Comparison of ENCODE assay signal across 16 mouse cellular contexts in the genomic region with DNA sequence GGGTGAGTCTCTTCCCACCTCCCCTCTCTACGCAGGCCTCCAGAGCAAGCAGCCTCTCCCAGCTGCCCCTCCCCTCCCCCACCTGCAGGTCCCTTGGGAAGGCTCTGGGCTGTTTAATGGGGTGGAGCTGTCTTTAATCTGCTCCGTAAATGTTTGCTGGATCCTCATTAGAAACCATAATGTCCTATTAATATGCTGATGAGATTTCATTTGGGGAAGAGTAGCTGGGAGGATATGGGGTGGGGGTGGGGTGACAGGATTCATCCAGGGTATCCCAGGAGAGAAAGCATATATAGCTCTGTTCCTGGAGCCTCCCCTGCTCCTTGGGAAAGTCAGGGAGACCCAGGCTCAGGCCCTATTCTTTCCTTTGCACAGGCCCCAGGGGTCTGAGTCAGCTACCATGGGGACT.
A peak's percentile ranks its signal among the peaks of the same experiment; 100 is the strongest.
DNase-seq lines count a peak whose midpoint lies in the region; ATAC-seq and TF ChIP-seq lines count a peak whose summit lies in the region.
"Had no signal": no experiment of that assay in that cellular context is flagged by ENCODE, and none has a peak within 500 bp of the region (broad histone marks: within the 10 kb centered on the region; RNA-seq: fewer than 3 reads in every experiment).

No protein-coding gene starts in this region.

- TF ChIP-seq CTCF in brain, embryonic 14.5 days (IDR thresholded peaks at IDR 0.05; ENCODE audit: borderline replicate concordance, extremely low read depth, insufficient read depth, insufficient read length) = no peak

- H3K4me1 ChIP-seq in hindbrain, embryonic 11.5 days (replicated peaks; ENCODE audit: control insufficient read depth, insufficient read depth, low read length) = no peaks in the 10 kb centered on the region
- peaks cover 30% of the 10 kb centered on the region for H3K4me1 ChIP-seq in hindbrain, embryonic 10.5 days (replicated peaks)
- H3K4me1 ChIP-seq in hindbrain, embryonic 13.5 days (replicated peaks) = peaks cover 19% of the 10 kb centered on the region
- H3K4me1 ChIP-seq: heart, embryonic 13.5 days had no signal

- H3K27ac ChIP-seq in hindbrain, embryonic 11.5 days (ENCODE audit: low read depth, low read length) = no peak overlapping the region
- no peak overlapping the region for H3K27ac ChIP-seq in hindbrain, embryonic 10.5 days
- peak overlapping the region; percentile 60 for H3K27ac ChIP-seq in hindbrain, embryonic 13.5 days
- H3K27ac ChIP-seq: heart, embryonic 13.5 days; limb, embryonic 15.5 days had no signal

- H3K9me3 ChIP-seq in hindbrain, embryonic 11.5 days (ENCODE audit: control insufficient read depth, low read length) = no peaks in the 10 kb centered on the region
- H3K9me3 ChIP-seq in hindbrain, embryonic 10.5 days = no peaks in the 10 kb centered on the region
- H3K9me3 ChIP-seq in hindbrain, embryonic 13.5 days = no peaks in the 10 kb centered on the region
- H3K9me3 ChIP-seq: heart, embryonic 13.5 days; limb, embryonic 15.5 days had no signal

- no peak overlapping the region for H3K9ac ChIP-seq in hindbrain, embryonic 11.5 days (ENCODE audit: low read depth, low read length)
- no peak overlapping the region for H3K9ac ChIP-seq in hindbrain, embryonic 13.5 days
- H3K9ac ChIP-seq: heart, embryonic 13.5 days; limb, embryonic 15.5 days; liver, postnatal 0 days had no signal

- TF ChIP-seq POLR2A in brain, embryonic 14.5 days (IDR thresholded peaks at IDR 0.05; ENCODE audit: borderline replicate concordance, extremely low read depth, insufficient read depth, insufficient read length, poor library complexity, severe bottlenecking) = no peak

- no peak overlapping the region for H3K4me2 ChIP-seq in hindbrain, embryonic 11.5 days (replicated peaks; ENCODE audit: low read depth, low read length)
- no peak overlapping the region for H3K4me2 ChIP-seq in hindbrain, embryonic 13.5 days
- H3K4me2 ChIP-seq: heart, embryonic 13.5 days; limb, embryonic 15.5 days had no signal

- DNase-seq in hindbrain, embryonic 11.5 days (ENCODE audit: low spot score) = no peak
- DNase-seq in hindbrain, embryonic 10.5 days (ENCODE audit: low spot score) = no peak
- DNase-seq in 3134 (ENCODE audit: extremely low read depth, insufficient read length, low spot score) = peak; percentile 65
- peak; percentile 47 for DNase-seq in brain, embryonic 14.5 days (ENCODE audit: low read depth)
- no peak for DNase-seq in lung, postnatal 14 days
- DNase-seq in T-cell, adult 2 months (ENCODE audit: low spot score) = no peak
- DNase-seq in left cerebral cortex, postnatal 25 days (ENCODE audit: low spot score in 2 of 2) = no peak
- DNase-seq: B cell, adult 2 months; cerebellum, postnatal 10 days; gastrocnemius, postnatal 36 days; heart, postnatal 4 days; liver, postnatal 0 days had no signal

- no peak overlapping the region for H3K4me3 ChIP-seq in hindbrain, embryonic 11.5 days (ENCODE audit: low read depth, low read length)
- no peak overlapping the region for H3K4me3 ChIP-seq in hindbrain, embryonic 10.5 days
- H3K4me3 ChIP-seq in hindbrain, embryonic 13.5 days = no peak overlapping the region
- H3K4me3 ChIP-seq: heart, embryonic 13.5 days; limb, embryonic 15.5 days had no signal

- H3K36me3 ChIP-seq in hindbrain, embryonic 11.5 days (ENCODE audit: control insufficient read depth, insufficient read depth, low read length) = no peaks in the 10 kb centered on the region
- no peaks in the 10 kb centered on the region for H3K36me3 ChIP-seq in hindbrain, embryonic 10.5 days
- H3K36me3 ChIP-seq in hindbrain, embryonic 13.5 days = no peaks in the 10 kb centered on the region
- H3K36me3 ChIP-seq: heart, embryonic 13.5 days; limb, embryonic 15.5 days had no signal

- WGBS in hindbrain, embryonic 11.5 days = 30% methylated on average over 2 of the region's 2 CpGs
- 48% methylated on average over 2 of the region's 2 CpGs for WGBS in hindbrain, embryonic 10.5 days
- 39% methylated on average over 2 of the region's 2 CpGs for WGBS in hindbrain, embryonic 13.5 days

- intact Hi-C loops in left cerebral cortex, postnatal 25 days (cut with DNase I) = no loop called here

- H3K27me3 ChIP-seq in hindbrain, embryonic 11.5 days (ENCODE audit: control insufficient read depth, insufficient read depth, low read length) = peaks cover 18% of the 10 kb centered on the region
- peaks cover 93% of the 10 kb centered on the region for H3K27me3 ChIP-seq in hindbrain, embryonic 10.5 days (ENCODE audit: insufficient read depth, poor library complexity, severe bottlenecking)
- H3K27me3 ChIP-seq in hindbrain, embryonic 13.5 days = peaks cover 69% of the 10 kb centered on the region; the same call in 1 of the 2 replicates

- peak; percentile 64; the same call in 1 of the 2 replicates for ATAC-seq in hindbrain, embryonic 11.5 days (ENCODE audit: low FRiP score)
- ATAC-seq in hindbrain, embryonic 13.5 days (ENCODE audit: low FRiP score) = peak; percentile 66; the same call in 1 of the 2 replicates
- ATAC-seq: intestine, embryonic 16.5 days; liver, postnatal 0 days had no signal

Comparison
In these comparisons a context has a peak if more than half of its experiments do, and no peak if none do; other contexts are left out.
1. DNase-seq: peak in 3134 (single experiment) and brain, embryonic 14.5 days (single experiment); none in hindbrain, embryonic 11.5 days (single experiment), hindbrain, embryonic 10.5 days (single experiment), lung, postnatal 14 days (single experiment), T-cell, adult 2 months (single experiment) and left cerebral cortex, postnatal 25 days (0 of 2).